Mouse (Mus musculus) liver, postnatal 0 days (tissue): ENCODE measurements at regions not wholly inside any gene's neighbourhood (a gene's known extent, or its start where the extent isn't known, plus 50 kb on each side); places are given as distances from the start of the nearest gene placed in this dataset.

Source experiments
- ATAC-seq: fragments of 200-750 bp; cut with Nextera tagmentation; 2 replicates; pipeline ENCODE4 v1.8.0; 2017; ENCODE audit warnings: mild to moderate bottlenecking, moderate library complexity
- DNase-seq: peaks from one replicate; pipeline ENCODE4 v3.0.0-alpha.2; 2016
- H3K27ac ChIP-seq: fragments of 300-500 bp; sonication (generic); 2 replicates; pipeline ENCODE4 v1.5.1; 2014; ENCODE audit warnings: antibody characterized with exemption, moderate library complexity, mild to moderate bottlenecking, low read depth
- H3K27me3 ChIP-seq: fragments of 300-500 bp; sonication (generic); 2 replicates; pipeline ENCODE4 v1.6.1; 2014; ENCODE audit warnings: low read length, control low read depth, mixed read lengths; ENCODE audit not compliant: insufficient read depth
- H3K36me3 ChIP-seq: fragments of 300-500 bp; sonication (generic); replicated peaks from 2 replicates; pipeline ENCODE4 v1.6.1; 2014; ENCODE audit warnings: mild to moderate bottlenecking, control low read depth, low read length, moderate library complexity, mixed read lengths; ENCODE audit not compliant: insufficient read depth
- H3K4me1 ChIP-seq: fragments of 300-500 bp; sonication (generic); 2 replicates; pipeline ENCODE4 v1.6.1; 2014; ENCODE audit warnings: antibody characterized with exemption, mild to moderate bottlenecking, control low read depth; ENCODE audit not compliant: insufficient read depth
- H3K4me2 ChIP-seq: fragments of 300-500 bp; sonication (generic); 2 replicates; pipeline ENCODE4 v1.6.1; 2014; ENCODE audit warnings: low read depth, mild to moderate bottlenecking, low read length, moderate library complexity, mixed read lengths
- H3K4me3 ChIP-seq: fragments of 300-500 bp; sonication (generic); 2 replicates; pipeline ENCODE4 v1.5.1; 2014; ENCODE audit warnings: low read depth, low read length
- H3K9ac ChIP-seq: fragments of 300-500 bp; sonication (generic); replicated peaks from 2 replicates; pipeline ENCODE4 v1.6.1; 2014; ENCODE audit warnings: mild to moderate bottlenecking, moderate library complexity
- H3K9me3 ChIP-seq: fragments of 300-500 bp; sonication (generic); 2 replicates; pipeline ENCODE4 v1.6.1; 2016; ENCODE audit warnings: mild to moderate bottlenecking, control low read depth, low read length, mixed read lengths
- CTCF ChIP-seq: sonication (generic); IDR thresholded peaks from 2 replicates; pipeline ENCODE4 v1.5.1; 2016; ENCODE audit warnings: antibody characterized with exemption, low read depth
- EP300 ChIP-seq: IDR thresholded peaks from 2 replicates; pipeline ENCODE4 v1.6.1; 2016; ENCODE audit warnings: antibody characterized with exemption, low read depth, mild to moderate bottlenecking
- WGBS: fragments of 180-500 bp; shearing (Covaris S2); extraction: QIAGEN DNeasy Blood & Tissue Kit; methylation state at CpG from one replicate; pipeline ENCODE4 v1.1.7; 2014; ENCODE audit not compliant: insufficient replicate concordance; 5-methylcytosine and 5-hydroxymethylcytosine counted together

GRCm38 (mm10) chr15:11741598-11742345 lies 165.3 kb downstream of the Npr3 start:
- TF ChIP-seq CTCF, result no peak
- no peak for TF ChIP-seq EP300
- WGBS, result 53% methylated on average over 18 of the region's 18 CpGs
- ATAC-seq, result no peak
- Histone ChIP-seq H3K4me2 (no peak overlapping the region), H3K4me3 (no peak overlapping the region), H3K9ac (no peak overlapping the region), H3K4me1 (no peaks in the 10 kb centered on the region), H3K36me3 (no peaks in the 10 kb centered on the region), H3K27ac (no peak overlapping the region), H3K27me3 (no peaks in the 10 kb centered on the region), H3K9me3 (no peaks in the 10 kb centered on the region)
- DNase-seq, result no peak

GRCm38 (mm10) chr15:11737436-11738000 lies 169.6 kb downstream of the Npr3 start:
- TF ChIP-seq CTCF (no peak), EP300 (no peak)
- no peaks in the 10 kb centered on the region for H3K36me3 ChIP-seq
- no peaks in the 10 kb centered on the region for H3K9me3 ChIP-seq
- no peak overlapping the region for H3K4me3 ChIP-seq
- H3K27me3 ChIP-seq, result no peaks in the 10 kb centered on the region
- WGBS, result 67% methylated on average over 4 of the region's 4 CpGs
- ATAC-seq (no peak), DNase-seq (no peak)
- no peak overlapping the region for H3K4me2 ChIP-seq
- H3K27ac ChIP-seq, result no peak overlapping the region
- no peak overlapping the region for H3K9ac ChIP-seq
- no peaks in the 10 kb centered on the region for H3K4me1 ChIP-seq

GRCm38 (mm10) chr15:11734639-11735265 lies 172.3 kb downstream of the Npr3 start:
- Histone ChIP-seq H3K36me3 (no peaks in the 10 kb centered on the region), H3K9ac (no peak overlapping the region), H3K4me2 (no peak overlapping the region), H3K4me3 (no peak overlapping the region), H3K27ac (no peak overlapping the region), H3K4me1 (no peaks in the 10 kb centered on the region), H3K27me3 (no peaks in the 10 kb centered on the region), H3K9me3 (no peaks in the 10 kb centered on the region)
- 60% methylated on average over 5 of the region's 5 CpGs for WGBS
- TF ChIP-seq CTCF (no peak), EP300 (no peak)
- no peak for ATAC-seq
- no peak for DNase-seq

- Histone ChIP-seq H3K4me3 (no peak overlapping the region), H3K9me3 (no peaks in the 10 kb centered on the region), H3K4me1 (peaks cover 7% of the 10 kb centered on the region; the same call in 1 of the 2 replicates), H3K27me3 (no peaks in the 10 kb centered on the region), H3K4me2 (no peak overlapping the region), H3K36me3 (no peaks in the 10 kb centered on the region), H3K27ac (no peak overlapping the region), H3K9ac (no peak overlapping the region)
- WGBS, result 48% methylated on average over 3 of the region's 3 CpGs
- no peak for TF ChIP-seq CTCF
- TF ChIP-seq EP300, result no peak
- DNase-seq (no peak), ATAC-seq (no peak)
Measured at GRCm38 (mm10) chr15:11729381-11729780, 177.7 kb downstream of the Npr3 start.

- H3K9me3 ChIP-seq, result no peaks in the 10 kb centered on the region
- H3K4me2 ChIP-seq, result peak overlapping the region; percentile 59
- DNase-seq, result peak; percentile 18
- ATAC-seq, result peak; percentile 98
- peaks cover 7% of the 10 kb centered on the region; the same call in 1 of the 2 replicates for H3K4me1 ChIP-seq
- no peak for TF ChIP-seq CTCF
- no peak for TF ChIP-seq EP300
- no peak overlapping the region for H3K4me3 ChIP-seq
- H3K36me3 ChIP-seq, result no peaks in the 10 kb centered on the region
- 49% methylated on average over 10 of the region's 10 CpGs for WGBS
- no peaks in the 10 kb centered on the region for H3K27me3 ChIP-seq
- no peak overlapping the region for H3K9ac ChIP-seq
- H3K27ac ChIP-seq, result peak overlapping the region; percentile 74
Measured at GRCm38 (mm10) chr15:11725620-11726530, 181.2 kb downstream of the Npr3 start.

- Histone ChIP-seq H3K4me1 (peaks cover under 1% of the 10 kb centered on the region; the same call in 1 of the 2 replicates), H3K4me3 (no peak overlapping the region), H3K9me3 (no peaks in the 10 kb centered on the region), H3K27me3 (no peaks in the 10 kb centered on the region), H3K27ac (no peak overlapping the region), H3K4me2 (no peak overlapping the region), H3K36me3 (no peaks in the 10 kb centered on the region), H3K9ac (no peak overlapping the region)
- 72% methylated on average over 4 of the region's 4 CpGs for WGBS
- no peak for ATAC-seq
- no peak for DNase-seq
- TF ChIP-seq CTCF (no peak), EP300 (no peak)
Measured at GRCm38 (mm10) chr15:11720645-11721044, 186.4 kb downstream of the Npr3 start.
